Mouse (Mus musculus) cortical plate, adult 2 months (tissue): ENCODE measurements at regions not wholly inside any gene's neighbourhood (a gene's known extent, or its start where the extent isn't known, plus 50 kb on each side); places are given as distances from the start of the nearest gene placed in this dataset.

Experiments used
- CTCF ChIP-seq: fragments of 200-500 bp; IDR thresholded peaks from 2 replicates; pipeline ENCODE4 v1.5.1; 2011; ENCODE audit warnings: mild to moderate bottlenecking, control low read depth, low read length; ENCODE audit not compliant: insufficient read depth; ENCODE audit errors: extremely low read depth
- POLR2A ChIP-seq: fragments of 200-500 bp; IDR thresholded peaks from 2 replicates; pipeline ENCODE4 v1.6.1; 2011; ENCODE audit warnings: mild to moderate bottlenecking, low read length, control low read depth; ENCODE audit not compliant: insufficient read depth; ENCODE audit errors: extremely low read depth

DNA sequence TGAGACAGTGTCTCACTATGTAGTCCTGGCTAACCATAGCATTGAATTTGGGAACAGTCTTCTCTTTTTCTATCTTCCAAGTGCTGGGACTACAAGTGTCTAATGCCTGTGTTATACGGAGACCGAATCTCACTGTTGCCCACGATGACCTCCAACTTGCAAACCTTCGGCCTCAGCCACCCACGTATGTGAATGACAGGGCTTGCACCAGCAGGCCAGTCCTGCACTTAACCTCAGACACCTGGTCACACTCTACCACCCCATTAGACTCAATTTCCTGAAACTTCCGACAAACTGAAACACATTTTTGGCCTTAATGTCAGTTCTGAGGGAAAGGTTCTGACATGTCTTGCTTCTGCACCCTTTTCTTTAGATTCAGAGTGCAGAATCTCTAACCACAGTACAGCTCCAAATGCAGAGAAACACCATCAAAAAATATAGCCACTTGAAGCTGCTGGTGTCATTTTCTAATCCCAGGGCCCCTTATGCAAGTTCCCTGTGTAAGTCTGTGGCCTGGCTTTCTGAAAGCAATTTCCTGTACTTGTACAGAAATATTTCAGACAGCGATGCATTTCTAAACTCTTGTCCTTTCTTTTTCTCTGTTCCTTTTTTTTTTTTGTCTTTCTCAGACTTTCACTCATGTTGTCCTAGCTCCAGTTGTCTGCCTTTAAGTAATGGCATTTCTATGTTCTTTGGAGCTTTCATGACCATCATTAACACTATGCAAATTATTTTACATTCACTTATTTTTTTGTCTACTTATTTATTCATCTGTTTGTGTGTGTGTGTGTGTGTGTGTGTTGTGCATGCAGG, 97.8 kb downstream of the Tmsb4x start:
- TF ChIP-seq CTCF (no peak), POLR2A (no peak)
